Mouse (Mus musculus): ENCODE data around the gene Pls1. TPM values are rescaled to one million over a fixed set of nuclear protein-coding genes. Genes with fewer than 3 reads are reported as not detected.

Gene Pls1
- 1.2 TPM for polyA plus RNA-seq (2015; fragmentation: Illumina TruSeq; extraction: RNeasy Lipid Tissue Mini Kit (QIAGEN cat#74804); ENCODE audit: insufficient read depth, low read depth, low replicate concordance)

GRCm38 (mm10) chr9:95844825-95845460 is at the start of gene Pls1:
Gene Pls1 (minus strand): TSS chr9:95845311.

GRCm38 (mm10) chr9:95857414-95858026 is 12.4 kb upstream of the Pls1 start, which contains the start of gene Atr:
Gene Atr (plus strand): TSS chr9:95857597.

GRCm38 (mm10) chr9:95750037-95750511 is 95.0 kb downstream of the Pls1 start, which contains the start of gene Trpc1:
Gene Trpc1 (minus strand): TSS chr9:95750375.

Other genes with a start within 250 kb of the Pls1 start
- gene Pcolce2, start 207.7 kb downstream of the Pls1 start, polyA plus RNA-seq (2015; fragmentation: Illumina TruSeq; extraction: RNeasy Lipid Tissue Mini Kit (QIAGEN cat#74804); ENCODE audit: insufficient read depth, low read depth, low replicate concordance), result 3.2 TPM
- 1.2 TPM for gene Trpc1, start 94.9 kb downstream of the Pls1 start, polyA plus RNA-seq (2015; fragmentation: Illumina TruSeq; extraction: RNeasy Lipid Tissue Mini Kit (QIAGEN cat#74804); ENCODE audit: insufficient read depth, low read depth, low replicate concordance)
- gene Atr, start 12.3 kb upstream of the Pls1 start, polyA plus RNA-seq (2015; fragmentation: Illumina TruSeq; extraction: RNeasy Lipid Tissue Mini Kit (QIAGEN cat#74804); ENCODE audit: insufficient read depth, low read depth, low replicate concordance), result 2.0 TPM
- 4.0 TPM for gene Xrn1, start 109.4 kb upstream of the Pls1 start, polyA plus RNA-seq (2015; fragmentation: Illumina TruSeq; extraction: RNeasy Lipid Tissue Mini Kit (QIAGEN cat#74804); ENCODE audit: insufficient read depth, low read depth, low replicate concordance)